ENCODE assay signal across 14 mouse cellular contexts in the genomic region with DNA sequence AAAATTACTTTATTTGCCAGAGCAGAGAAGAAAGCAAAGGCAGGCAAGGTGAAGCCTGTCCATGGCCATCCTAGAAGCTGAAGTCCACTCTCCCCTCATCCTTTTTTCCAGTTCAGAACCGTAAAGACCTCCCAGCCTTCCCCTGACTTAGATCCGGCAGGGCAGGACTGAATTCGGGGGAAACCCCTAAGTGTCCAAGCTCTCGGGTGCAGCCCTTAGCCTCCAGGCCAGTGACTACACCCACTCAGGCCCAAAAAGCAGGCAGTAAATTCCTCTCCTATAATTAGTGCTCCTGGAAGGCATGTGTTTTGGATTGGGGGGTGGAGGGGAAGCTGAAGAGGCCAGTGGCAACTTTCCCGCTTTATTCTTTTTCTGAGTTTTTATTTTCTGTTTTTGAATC. TPM values are rescaled to one million over a fixed set of nuclear protein-coding genes. Genes with fewer than 3 reads are reported as not detected.
DNase-seq lines count a peak whose midpoint lies in the region; ATAC-seq and TF ChIP-seq lines count a peak whose summit lies in the region.
"Had no signal": no experiment of that assay in that cellular context is flagged by ENCODE, and none has a peak within 500 bp of the region (broad histone marks: within the 10 kb centered on the region; RNA-seq: fewer than 3 reads in every experiment).

No protein-coding gene starts in this region.

- ATAC-seq in neural tube, embryonic 11.5 days (ENCODE audit: insufficient read depth, low FRiP score, low TSS enrichment): no peak
- no peak for ATAC-seq in intestine, embryonic 15.5 days
- no peak for ATAC-seq in limb, embryonic 14.5 days (ENCODE audit: low FRiP score, low read depth)
- ATAC-seq in stomach, postnatal 0 days (ENCODE audit: low FRiP score, low TSS enrichment): no peak
- ATAC-seq: liver, embryonic 12.5 days had no signal

- H3K4me1 ChIP-seq in neural tube, embryonic 11.5 days (ENCODE audit: control insufficient read depth, insufficient read depth, low read length): peaks cover 56% of the 10 kb centered on the region
- H3K4me1 ChIP-seq in intestine, embryonic 15.5 days (replicated peaks): peaks cover 18% of the 10 kb centered on the region; the same call in 1 of the 2 replicates
- peaks cover 6% of the 10 kb centered on the region; the same call in 1 of the 2 replicates for H3K4me1 ChIP-seq in limb, embryonic 14.5 days (ENCODE audit: control insufficient read depth, insufficient read depth, low read length)
- H3K4me1 ChIP-seq in stomach, postnatal 0 days (replicated peaks; ENCODE audit: control insufficient read depth, insufficient read depth): no peaks in the 10 kb centered on the region
- H3K4me1 ChIP-seq: liver, embryonic 12.5 days; midbrain, embryonic 10.5 days had no signal

- TF ChIP-seq POLR2A in limb, embryonic 14.5 days (IDR thresholded peaks at IDR 0.05; ENCODE audit: borderline replicate concordance, extremely low read depth, insufficient read depth, insufficient read length): no peak

- no peak for DNase-seq in neural tube, embryonic 11.5 days (ENCODE audit: low spot score)
- no peak for DNase-seq in neural tube, embryonic 10.5 days (ENCODE audit: extremely low spot score, low spot score)
- no peak for DNase-seq in limb, embryonic 14.5 days (ENCODE audit: low spot score)
- DNase-seq in stomach, postnatal 0 days (ENCODE audit: low spot score): no peak
- DNase-seq in retina, postnatal 1 day: no peak
- no peak for DNase-seq in heart, adult 18-20 months
- DNase-seq: cerebellum, adult 18-20 months; lung, postnatal 10 days; right cerebral cortex, postnatal 14 days had no signal

- no peaks in the 10 kb centered on the region for H3K9me3 ChIP-seq in neural tube, embryonic 11.5 days (ENCODE audit: control insufficient read depth, low read length)
- H3K9me3 ChIP-seq in intestine, embryonic 15.5 days: no peaks in the 10 kb centered on the region
- H3K9me3 ChIP-seq in limb, embryonic 14.5 days (ENCODE audit: control insufficient read depth, low read length): no peaks in the 10 kb centered on the region
- no peaks in the 10 kb centered on the region for H3K9me3 ChIP-seq in stomach, postnatal 0 days (ENCODE audit: control insufficient read depth, low read length)
- H3K9me3 ChIP-seq: liver, embryonic 12.5 days; midbrain, embryonic 10.5 days had no signal

- peak overlapping the region; percentile 66 for H3K4me3 ChIP-seq in neural tube, embryonic 11.5 days (ENCODE audit: low read depth, low read length)
- no peak overlapping the region for H3K4me3 ChIP-seq in intestine, embryonic 15.5 days (replicated peaks)
- H3K4me3 ChIP-seq in limb, embryonic 14.5 days (replicated peaks; ENCODE audit: low read length): no peak overlapping the region
- 0 out of 2 replicates have a peak overlapping the region, but pooled peaks have one; percentile 4 for H3K4me3 ChIP-seq in stomach, postnatal 0 days (ENCODE audit: low read depth, low read length)
- H3K4me3 ChIP-seq: liver, embryonic 12.5 days; midbrain, embryonic 10.5 days had no signal

- no peaks in the 10 kb centered on the region for H3K36me3 ChIP-seq in neural tube, embryonic 11.5 days (ENCODE audit: control insufficient read depth, insufficient read depth, low read length)
- H3K36me3 ChIP-seq in intestine, embryonic 15.5 days: no peaks in the 10 kb centered on the region
- H3K36me3 ChIP-seq in limb, embryonic 14.5 days (ENCODE audit: control insufficient read depth, insufficient read depth, low read length): no peaks in the 10 kb centered on the region
- no peaks in the 10 kb centered on the region for H3K36me3 ChIP-seq in stomach, postnatal 0 days (ENCODE audit: control insufficient read depth, insufficient read depth, low read length)
- H3K36me3 ChIP-seq: liver, embryonic 12.5 days; midbrain, embryonic 10.5 days had no signal

- 3% methylated on average over 5 of the region's 5 CpGs for WGBS in neural tube, embryonic 11.5 days
- 16% methylated on average over 5 of the region's 5 CpGs for whole genome bisulfite sequencing in intestine, embryonic 15.5 days
- 11% methylated on average over 5 of the region's 5 CpGs for WGBS in limb, embryonic 14.5 days
- WGBS in stomach, postnatal 0 days: 23% methylated on average over 5 of the region's 5 CpGs

- no peak for TF ChIP-seq EP300 in stomach, postnatal 0 days (optimal IDR thresholded peaks at IDR 0.05)

- H3K27me3 ChIP-seq in neural tube, embryonic 11.5 days (ENCODE audit: control insufficient read depth, insufficient read depth, low read length): 0 out of 2 replicates have a peak, but pooled peaks cover 1% of the 10 kb centered on the region
- peaks cover 90% of the 10 kb centered on the region for H3K27me3 ChIP-seq in intestine, embryonic 15.5 days (replicated peaks)
- peaks cover 97% of the 10 kb centered on the region for H3K27me3 ChIP-seq in limb, embryonic 14.5 days (ENCODE audit: control insufficient read depth, insufficient read depth, low read length)
- peaks cover 16% of the 10 kb centered on the region; the same call in 1 of the 2 replicates for H3K27me3 ChIP-seq in stomach, postnatal 0 days (ENCODE audit: control insufficient read depth, insufficient read depth, low read length)

- H3K9ac ChIP-seq in neural tube, embryonic 11.5 days (ENCODE audit: low read length): peak overlapping the region; percentile 95
- no peak overlapping the region for H3K9ac ChIP-seq in intestine, embryonic 15.5 days
- H3K9ac ChIP-seq in limb, embryonic 14.5 days (ENCODE audit: low read depth, low read length, severe bottlenecking): no peak overlapping the region
- H3K9ac ChIP-seq in stomach, postnatal 0 days (ENCODE audit: low read length): peak overlapping the region; percentile 41; the same call in 1 of the 2 replicates
- H3K9ac ChIP-seq: liver, embryonic 12.5 days had no signal

- peak overlapping the region; percentile 97 for H3K27ac ChIP-seq in neural tube, embryonic 11.5 days (ENCODE audit: low read depth, low read length)
- peak overlapping the region; percentile 72 for H3K27ac ChIP-seq in intestine, embryonic 15.5 days
- no peak overlapping the region for H3K27ac ChIP-seq in limb, embryonic 14.5 days (replicated peaks; ENCODE audit: low read depth, low read length)
- peak overlapping the region; percentile 75 for H3K27ac ChIP-seq in stomach, postnatal 0 days (replicated peaks)
- H3K27ac ChIP-seq: liver, embryonic 12.5 days; midbrain, embryonic 10.5 days had no signal

- H3K4me2 ChIP-seq in neural tube, embryonic 11.5 days (ENCODE audit: low read depth): peak overlapping the region; percentile 99
- H3K4me2 ChIP-seq in intestine, embryonic 15.5 days (replicated peaks): peak overlapping the region; percentile 40
- peak overlapping the region; percentile 2 for H3K4me2 ChIP-seq in limb, embryonic 14.5 days (replicated peaks; ENCODE audit: low read depth, low read length, severe bottlenecking)
- peak overlapping the region; percentile 26 for H3K4me2 ChIP-seq in stomach, postnatal 0 days (replicated peaks; ENCODE audit: low read depth)
- H3K4me2 ChIP-seq: liver, embryonic 12.5 days had no signal

- TF ChIP-seq CTCF in stomach, postnatal 0 days (IDR thresholded peaks at IDR 0.05; ENCODE audit: low read depth): no peak

RNA-seq across cellular contexts. Expression of a gene that starts 7.7 kb away (rescaled TPM):
- 95.9 and 96.4 TPM in 2 replicates for polyA plus RNA-seq in neural tube, embryonic 11.5 days (2014; fragmentation: Nextera tagmentation; extraction: Ambion mirVana)
- polyA plus RNA-seq in intestine, embryonic 15.5 days (2015; fragmentation: Nextera tagmentation; extraction: Ambion mirVana): 5.7 and 6.1 TPM in 2 replicates
- 8.0 and 10.4 TPM in 2 replicates for polyA plus RNA-seq in limb, embryonic 14.5 days (2012; rRNA removed)
- polyA plus RNA-seq in limb, embryonic 14.5 days (2014; fragmentation: Nextera tagmentation; extraction: Ambion mirVana): 2.4 and 2.5 TPM in 2 replicates
- polyA plus RNA-seq in stomach, postnatal 0 days (2015; fragmentation: Nextera tagmentation; extraction: Ambion mirVana): 3.3 and 4.9 TPM in 2 replicates
- total RNA-seq in heart, adult 18-20 months (2021): under 1 TPM in 1 of 2 experiments, not detected in 1; 0.18 TPM
- total RNA-seq: layer of hippocampus, postnatal 14 days had no signal
- polyA plus RNA-seq: midbrain, embryonic 10.5 days had no signal

RNA-seq across cellular contexts. Expression of a gene that starts 12.9 kb away (rescaled TPM):
- 62.6 and 67.3 TPM in 2 replicates for polyA plus RNA-seq in neural tube, embryonic 11.5 days (2014; fragmentation: Nextera tagmentation; extraction: Ambion mirVana)
- 9.5 and 10.6 TPM in 2 replicates for polyA plus RNA-seq in intestine, embryonic 15.5 days (2015; fragmentation: Nextera tagmentation; extraction: Ambion mirVana)
- 5.9 and 7.5 TPM in 2 replicates for polyA plus RNA-seq in limb, embryonic 14.5 days (2012; rRNA removed)
- polyA plus RNA-seq in limb, embryonic 14.5 days (2014; fragmentation: Nextera tagmentation; extraction: Ambion mirVana): 1.9 and 3.5 TPM in 2 replicates
- 9.6 and 10.4 TPM in 2 replicates for polyA plus RNA-seq in stomach, postnatal 0 days (2015; fragmentation: Nextera tagmentation; extraction: Ambion mirVana)
- total RNA-seq in heart, adult 18-20 months (2021): under 1 TPM in 1 of 2 experiments, not detected in 1; 0.23 TPM
- total RNA-seq: layer of hippocampus, postnatal 14 days had no signal
- polyA plus RNA-seq: midbrain, embryonic 10.5 days had no signal

RNA-seq across cellular contexts. Expression of a gene that starts 15.4 kb away (rescaled TPM):
- 63.7 and 67.1 TPM in 2 replicates for polyA plus RNA-seq in neural tube, embryonic 11.5 days (2014; fragmentation: Nextera tagmentation; extraction: Ambion mirVana)
- 6.2 and 7.0 TPM in 2 replicates for polyA plus RNA-seq in intestine, embryonic 15.5 days (2015; fragmentation: Nextera tagmentation; extraction: Ambion mirVana)
- polyA plus RNA-seq in limb, embryonic 14.5 days (2012; rRNA removed): 3.5 and 3.9 TPM in 2 replicates
- 1.9 TPM in 2 replicates for polyA plus RNA-seq in limb, embryonic 14.5 days (2014; fragmentation: Nextera tagmentation; extraction: Ambion mirVana)
- 7.1 and 7.3 TPM in 2 replicates for polyA plus RNA-seq in stomach, postnatal 0 days (2015; fragmentation: Nextera tagmentation; extraction: Ambion mirVana)
- total RNA-seq in heart, adult 18-20 months (2021): not detected
- total RNA-seq: layer of hippocampus, postnatal 14 days had no signal
- polyA plus RNA-seq: heart, embryonic 16.5 days; midbrain, embryonic 10.5 days had no signal

RNA-seq across cellular contexts. Expression of a gene that starts 29.6 kb away (rescaled TPM):
- polyA plus RNA-seq in neural tube, embryonic 11.5 days (2014; fragmentation: Nextera tagmentation; extraction: Ambion mirVana): 36.1 and 40.0 TPM in 2 replicates
- polyA plus RNA-seq in intestine, embryonic 15.5 days (2015; fragmentation: Nextera tagmentation; extraction: Ambion mirVana): 1.3 and 1.4 TPM in 2 replicates
- 2.1 TPM in 2 replicates for polyA plus RNA-seq in limb, embryonic 14.5 days (2012; rRNA removed)
- 1.1 and 1.3 TPM in 2 replicates for polyA plus RNA-seq in limb, embryonic 14.5 days (2014; fragmentation: Nextera tagmentation; extraction: Ambion mirVana)
- not detected in 2 replicates for polyA plus RNA-seq in stomach, postnatal 0 days (2015; fragmentation: Nextera tagmentation; extraction: Ambion mirVana)
- not detected for total RNA-seq in heart, adult 18-20 months (2021)
- total RNA-seq: layer of hippocampus, postnatal 14 days had no signal
- polyA plus RNA-seq: heart, embryonic 16.5 days; liver, embryonic 12.5 days; midbrain, embryonic 10.5 days had no signal

RNA-seq across cellular contexts. Expression of a gene that starts 38.6 kb away (rescaled TPM):
- 36.3 and 37.3 TPM in 2 replicates for polyA plus RNA-seq in neural tube, embryonic 11.5 days (2014; fragmentation: Nextera tagmentation; extraction: Ambion mirVana)
- polyA plus RNA-seq in intestine, embryonic 15.5 days (2015; fragmentation: Nextera tagmentation; extraction: Ambion mirVana): 7.7 and 10.1 TPM in 2 replicates
- polyA plus RNA-seq in limb, embryonic 14.5 days (2012; rRNA removed): 7.6 and 9.0 TPM in 2 replicates
- polyA plus RNA-seq in limb, embryonic 14.5 days (2014; fragmentation: Nextera tagmentation; extraction: Ambion mirVana): 2.6 and 3.5 TPM in 2 replicates
- polyA plus RNA-seq in stomach, postnatal 0 days (2015; fragmentation: Nextera tagmentation; extraction: Ambion mirVana): 18.0 and 18.2 TPM in 2 replicates
- total RNA-seq in heart, adult 18-20 months (2021): under 1 TPM in 1 of 2 experiments, not detected in 1; 0.18 TPM
- total RNA-seq: layer of hippocampus, postnatal 14 days had no signal

Comparison
In these comparisons a context has a peak if more than half of its experiments do, and no peak if none do; other contexts are left out.
1. H3K4me2 ChIP-seq: peak in every context shown above with its lines; median percentile 99 in neural tube, embryonic 11.5 days; 40 in intestine, embryonic 15.5 days; 26 in stomach, postnatal 0 days; 2 in limb, embryonic 14.5 days.
2. H3K4me3 ChIP-seq: peak in neural tube, embryonic 11.5 days (single experiment) and stomach, postnatal 0 days (single experiment); none in intestine, embryonic 15.5 days (single experiment) and limb, embryonic 14.5 days (single experiment).
3. H3K9ac ChIP-seq: peak in neural tube, embryonic 11.5 days (single experiment) and stomach, postnatal 0 days (single experiment); none in intestine, embryonic 15.5 days (single experiment) and limb, embryonic 14.5 days (single experiment).